In genomic region chr5:75702080-75702479, GRCm38 (mm10) we compare ENCODE assay signal across 25 mouse cellular contexts.
"Had no signal": no experiment of that assay in that cellular context is flagged by ENCODE, and none has a peak within 500 bp of the region (broad histone marks: within the 10 kb centered on the region; RNA-seq: fewer than 3 reads in every experiment).

No protein-coding gene starts in this region.

- H3K4me3 ChIP-seq: limb, embryonic 10.5 days; limb, embryonic 12.5 days; limb, embryonic 13.5 days; limb, embryonic 15.5 days; liver, embryonic 12.5 days; liver, embryonic 13.5 days; liver, embryonic 15.5 days; lung, embryonic 15.5 days; megakaryocyte, embryonic 14.5 days; midbrain, embryonic 10.5 days; midbrain, embryonic 12.5 days; midbrain, embryonic 13.5 days; midbrain, embryonic 15.5 days; myocyte; neural tube, embryonic 12.5 days had no signal

- H3K36me3 ChIP-seq: limb, embryonic 10.5 days; limb, embryonic 12.5 days; limb, embryonic 13.5 days; limb, embryonic 15.5 days; liver, embryonic 12.5 days; liver, embryonic 13.5 days; liver, embryonic 15.5 days; lung, embryonic 15.5 days; midbrain, embryonic 10.5 days; midbrain, embryonic 12.5 days; midbrain, embryonic 13.5 days; midbrain, embryonic 15.5 days; neural tube, embryonic 12.5 days had no signal

- H3K27me3 ChIP-seq: limb, embryonic 12.5 days; limb, embryonic 13.5 days; limb, embryonic 15.5 days; liver, embryonic 12.5 days; liver, embryonic 13.5 days; liver, embryonic 15.5 days; lung, embryonic 15.5 days; megakaryocyte, embryonic 14.5 days; midbrain, embryonic 12.5 days; midbrain, embryonic 13.5 days; midbrain, embryonic 15.5 days; neural tube, embryonic 12.5 days had no signal

- H3K9me3 ChIP-seq: limb, embryonic 10.5 days; limb, embryonic 12.5 days; limb, embryonic 15.5 days; liver, embryonic 12.5 days; liver, embryonic 13.5 days; liver, embryonic 15.5 days; lung, embryonic 15.5 days; midbrain, embryonic 10.5 days; midbrain, embryonic 15.5 days; neural tube, embryonic 12.5 days had no signal

- DNase-seq: left cerebral cortex, postnatal 4 days; liver; liver, embryonic 13.5 days; liver, postnatal 0 days; lung, adult 2 months had no signal

- H3K4me2 ChIP-seq: limb, embryonic 12.5 days; limb, embryonic 13.5 days; limb, embryonic 15.5 days; liver, embryonic 11.5 days; liver, embryonic 12.5 days; liver, embryonic 13.5 days; liver, embryonic 15.5 days; lung, embryonic 14.5 days; lung, embryonic 15.5 days; midbrain, embryonic 11.5 days; midbrain, embryonic 12.5 days; midbrain, embryonic 13.5 days; midbrain, embryonic 15.5 days; neural tube, embryonic 12.5 days had no signal

- H3K4me1 ChIP-seq: limb, embryonic 12.5 days; limb, embryonic 13.5 days; limb, embryonic 15.5 days; liver, embryonic 12.5 days; liver, embryonic 13.5 days; liver, embryonic 15.5 days; lung, embryonic 15.5 days; midbrain, embryonic 15.5 days; neural tube, embryonic 12.5 days had no signal

- ATAC-seq: liver, embryonic 12.5 days; liver, postnatal 0 days; midbrain, embryonic 13.5 days; midbrain, embryonic 15.5 days; midbrain, embryonic 16.5 days had no signal

- H3K9ac ChIP-seq: limb, embryonic 12.5 days; limb, embryonic 13.5 days; limb, embryonic 15.5 days; liver, embryonic 12.5 days; liver, embryonic 13.5 days; liver, embryonic 14.5 days; liver, embryonic 15.5 days; liver, postnatal 0 days; lung, embryonic 14.5 days; lung, embryonic 15.5 days; midbrain, embryonic 12.5 days; midbrain, embryonic 13.5 days; midbrain, embryonic 15.5 days; neural tube, embryonic 12.5 days had no signal

- H3K27ac ChIP-seq: limb, embryonic 10.5 days; limb, embryonic 12.5 days; limb, embryonic 13.5 days; limb, embryonic 15.5 days; liver, embryonic 12.5 days; liver, embryonic 13.5 days; liver, embryonic 14.5 days; liver, embryonic 15.5 days; lung, embryonic 15.5 days; macrophage; midbrain, embryonic 10.5 days; midbrain, embryonic 12.5 days; midbrain, embryonic 13.5 days; midbrain, embryonic 15.5 days; neural tube, embryonic 12.5 days had no signal
